Mouse (Mus musculus) G1E (cell line): Measurements from ENCODE around the gene Nfkb1. TPM values are rescaled to one million over a fixed set of nuclear protein-coding genes. Genes with fewer than 3 reads are reported as not detected.

Source experiments
- ATAC-seq: 2 replicates; pipeline ENCODE4 v1.8.0; 2016; ENCODE audit warnings: mild to moderate bottlenecking; ENCODE audit not compliant: insufficient number of reproducible peaks, poor library complexity, low FRiP score, severe bottlenecking; ENCODE audit errors: extremely low read depth
- DNase-seq: peaks from one replicate; pipeline ENCODE4 v3.0.0; 2012; ENCODE audit warnings: low spot score
- H3K27me3 ChIP-seq: 2 replicates; pipeline ENCODE4 v1.6.1; 2012; ENCODE audit warnings: mild to moderate bottlenecking, low read length, inconsistent platforms; ENCODE audit not compliant: insufficient read depth
- H3K36me3 ChIP-seq: replicated peaks from 2 replicates; pipeline ENCODE3; 2012; ENCODE audit warnings: mild to moderate bottlenecking, inconsistent platforms
- H3K4me1 ChIP-seq: 2 replicates; pipeline ENCODE4 v1.6.1; 2012; ENCODE audit warnings: low read depth, low read length, inconsistent platforms, mixed read lengths; ENCODE audit not compliant: insufficient read depth
- H3K4me3 ChIP-seq: 2 replicates; pipeline ENCODE4 v1.5.1; 2012; ENCODE audit warnings: low read depth, mild to moderate bottlenecking, inconsistent platforms, low read length, moderate library complexity, mixed read lengths
- H3K9me3 ChIP-seq: replicated peaks from 2 replicates; pipeline ENCODE4 v1.6.1; 2012; ENCODE audit warnings: inconsistent platforms
- CTCF ChIP-seq: IDR thresholded peaks from 2 replicates; pipeline ENCODE4 v1.5.1; 2012; ENCODE audit warnings: low read depth, low read length, inconsistent platforms, mixed read lengths
- GATA1 ChIP-seq: IDR thresholded peaks from 2 replicates; pipeline ENCODE4 v1.6.1; 2012; ENCODE audit warnings: borderline replicate concordance, low read length, inconsistent platforms, mixed read lengths
- GATA2 ChIP-seq: IDR thresholded peaks from 2 replicates; pipeline ENCODE4 v1.6.1; 2012; ENCODE audit warnings: low read depth, low read length, inconsistent platforms, borderline replicate concordance
- POLR2AphosphoS5 ChIP-seq: IDR thresholded peaks from 2 replicates; pipeline ENCODE4 v1.6.1; 2012; ENCODE audit warnings: low read depth, low read length, inconsistent platforms; ENCODE audit not compliant: insufficient replicate concordance
- TAL1 ChIP-seq: conservative IDR thresholded peaks from 2 replicates; pipeline ENCODE4 v1.6.1; 2012; ENCODE audit warnings: low read depth, low read length, inconsistent platforms, mixed read lengths
- polyA plus RNA-seq: library from polyadenylated mRNA; stranded (reverse); fragments of >175 nt; gene quantifications from 2 replicates; pipeline ENCODE4 v1.2.3, GENCODE M21; 2012
- total RNA-seq, 2 experiments: library from RNA; stranded (forward) in 1 of 2; stranded (reverse) in 1 of 2; fragments of 200-1000 nt in 1 of 2; fragments of >200 nt in 1 of 2; fragmentation: Nextera tagmentation in 1 of 2; gene quantifications; 2 replicates each; pipeline ENCODE4 v1.2.3; 2014 to 2017

Gene Nfkb1
- total and polyA plus RNA-seq, 3 experiments: 3.5 to 11.0 (median 3.8) TPM

DNA sequence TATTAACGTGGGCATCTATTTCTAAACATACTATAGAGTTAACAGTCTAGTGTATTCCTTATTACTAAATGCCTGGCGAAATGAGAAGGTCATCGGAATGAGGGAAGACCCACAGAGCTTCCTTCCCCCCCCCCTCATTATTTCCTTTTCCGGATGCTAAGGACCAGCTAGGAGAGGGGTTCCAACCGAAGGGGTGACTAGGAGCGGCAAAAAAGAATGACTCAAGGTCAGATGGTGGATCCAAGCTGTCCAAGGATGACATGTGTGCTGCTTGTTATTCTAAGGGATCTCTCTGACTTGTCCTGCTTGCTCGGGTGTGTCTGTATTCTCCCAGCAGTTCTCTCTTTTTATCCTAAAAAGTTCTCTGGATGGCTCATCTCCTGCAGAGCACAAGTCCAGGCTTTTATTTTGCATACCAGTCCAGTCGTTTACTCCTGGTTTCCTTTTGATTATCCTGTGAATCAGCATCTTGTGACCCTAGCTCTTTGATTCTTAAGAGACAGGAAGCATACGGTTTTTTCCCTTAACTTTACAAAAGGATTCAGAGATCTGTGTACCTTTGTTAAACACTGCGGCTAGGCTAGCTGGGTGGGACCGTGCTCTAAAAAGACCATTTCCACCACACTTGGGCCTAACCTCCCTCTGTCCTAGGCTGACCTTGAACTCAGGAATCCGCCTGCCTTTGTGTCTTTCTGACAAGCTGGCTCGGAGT, 145.0 kb downstream of the Nfkb1 start:
- Histone ChIP-seq H3K27me3 (no peaks in the 10 kb centered on the region), H3K4me3 (no peak overlapping the region), H3K4me1 (peaks cover 2% of the 10 kb centered on the region; the same call in 1 of the 2 replicates), H3K36me3 (peaks cover 37% of the 10 kb centered on the region), H3K9me3 (no peaks in the 10 kb centered on the region)
- ATAC-seq (no peak), DNase-seq (no peak)
- TF ChIP-seq GATA2 (no peak), POLR2AphosphoS5 (no peak), GATA1 (no peak), TAL1 (no peak), CTCF (no peak)

Other genes with a start within 250 kb of the Nfkb1 start
- gene Manba, start 205.9 kb downstream of the Nfkb1 start, total RNA-seq (2014; fragmentation: Nextera tagmentation): 19.6 and 30.3 TPM in 2 replicates
- gene Manba, start 205.9 kb downstream of the Nfkb1 start, total RNA-seq (2017): 19.0 and 23.7 TPM in 2 replicates
- gene Manba, start 205.9 kb downstream of the Nfkb1 start, polyA plus RNA-seq: 2.0 and 2.9 TPM in 2 replicates
- gene Slc39a8, start 133.7 kb upstream of the Nfkb1 start, total RNA-seq (2014; fragmentation: Nextera tagmentation): 121 and 149 TPM in 2 replicates
- 64.9 and 68.2 TPM in 2 replicates for gene Slc39a8, start 133.7 kb upstream of the Nfkb1 start, total RNA-seq (2017)
- 23.9 and 29.8 TPM in 2 replicates for gene Slc39a8, start 133.7 kb upstream of the Nfkb1 start, polyA plus RNA-seq